Mouse (Mus musculus): ENCODE measurements at regions not wholly inside any gene's neighbourhood (a gene's known extent, or its start where the extent isn't known, plus 50 kb on each side); places are given as distances from the start of the nearest gene placed in this dataset.

- H3K4me3 ChIP-seq (ENCODE audit: low read depth, low read length): no peak overlapping the region
- H3K27ac ChIP-seq (ENCODE audit: insufficient read depth, low read depth, low read length): no peak overlapping the region
- H3K4me1 ChIP-seq (ENCODE audit: control insufficient read depth, insufficient read depth, insufficient read length, low read length): no peaks in the 10 kb centered on the region
- no peaks in the 10 kb centered on the region for H3K27me3 ChIP-seq (ENCODE audit: control insufficient read depth, insufficient read depth, low read length)
- TF ChIP-seq POLR2A (IDR thresholded peaks at IDR 0.05; ENCODE audit: low read depth, low read length) (no peak), CTCF (IDR thresholded peaks at IDR 0.05; ENCODE audit: extremely low read depth, insufficient read length, insufficient replicate concordance, low read depth, low read length) (peak; percentile 49; the same call in 1 of the 2 replicates)
- WGBS: 15% methylated on average over 9 of the region's 9 CpGs
- H3K36me3 ChIP-seq (ENCODE audit: control insufficient read depth, insufficient read depth, low read length): no peaks in the 10 kb centered on the region
Observed at GRCm38 (mm10) chr1:77972301-77972717, 224.6 kb downstream of the Pax3 start.

- WGBS: 32% methylated on average over 3 of the region's 3 CpGs
- Histone ChIP-seq H3K4me1 (ENCODE audit: control insufficient read depth, insufficient read depth, insufficient read length, low read length) (no peaks in the 10 kb centered on the region), H3K27me3 (ENCODE audit: control insufficient read depth, insufficient read depth, low read length) (no peaks in the 10 kb centered on the region), H3K36me3 (ENCODE audit: control insufficient read depth, insufficient read depth, low read length) (no peaks in the 10 kb centered on the region), H3K4me3 (ENCODE audit: low read depth, low read length) (no peak overlapping the region), H3K27ac (ENCODE audit: insufficient read depth, low read depth, low read length) (no peak overlapping the region)
- TF ChIP-seq POLR2A (IDR thresholded peaks at IDR 0.05; ENCODE audit: low read depth, low read length): no peak
- TF ChIP-seq CTCF (IDR thresholded peaks at IDR 0.05; ENCODE audit: extremely low read depth, insufficient read length, insufficient replicate concordance, low read depth, low read length): no peak
Observed at GRCm38 (mm10) chr1:77964656-77965335, 232.1 kb downstream of the Pax3 start.

- Histone ChIP-seq H3K4me1 (ENCODE audit: control insufficient read depth, insufficient read depth, insufficient read length, low read length) (no peaks in the 10 kb centered on the region), H3K36me3 (ENCODE audit: control insufficient read depth, insufficient read depth, low read length) (no peaks in the 10 kb centered on the region), H3K27ac (ENCODE audit: insufficient read depth, low read depth, low read length) (no peak overlapping the region), H3K27me3 (ENCODE audit: control insufficient read depth, insufficient read depth, low read length) (no peaks in the 10 kb centered on the region), H3K4me3 (ENCODE audit: low read depth, low read length) (no peak overlapping the region)
- no peak for TF ChIP-seq CTCF (IDR thresholded peaks at IDR 0.05; ENCODE audit: extremely low read depth, insufficient read length, insufficient replicate concordance, low read depth, low read length)
- 51% methylated on average over 1 of the region's 1 CpGs for whole genome bisulfite sequencing
Observed at GRCm38 (mm10) chr1:77959309-77959708, 237.6 kb downstream of the Pax3 start.

GRCm38 (mm10) chr1:77957156-77957767 is 239.7 kb downstream of the Pax3 start:
- H3K27me3 ChIP-seq (ENCODE audit: control insufficient read depth, insufficient read depth, low read length): no peaks in the 10 kb centered on the region
- H3K4me1 ChIP-seq (ENCODE audit: control insufficient read depth, insufficient read depth, insufficient read length, low read length): no peaks in the 10 kb centered on the region
- no peaks in the 10 kb centered on the region for H3K36me3 ChIP-seq (ENCODE audit: control insufficient read depth, insufficient read depth, low read length)
- TF ChIP-seq POLR2A (IDR thresholded peaks at IDR 0.05; ENCODE audit: low read depth, low read length) (no peak), CTCF (IDR thresholded peaks at IDR 0.05; ENCODE audit: extremely low read depth, insufficient read length, insufficient replicate concordance, low read depth, low read length) (no peak)
- WGBS: 57% methylated on average over 8 of the region's 8 CpGs
- no peak overlapping the region for H3K27ac ChIP-seq (ENCODE audit: insufficient read depth, low read depth, low read length)
- H3K4me3 ChIP-seq (ENCODE audit: low read depth, low read length): no peak overlapping the region

- WGBS: 76% methylated on average over 2 of the region's 2 CpGs
- Histone ChIP-seq H3K4me3 (ENCODE audit: low read depth, low read length) (no peak overlapping the region), H3K27ac (ENCODE audit: insufficient read depth, low read depth, low read length) (no peak overlapping the region), H3K4me1 (ENCODE audit: control insufficient read depth, insufficient read depth, insufficient read length, low read length) (no peaks in the 10 kb centered on the region), H3K27me3 (ENCODE audit: control insufficient read depth, insufficient read depth, low read length) (no peaks in the 10 kb centered on the region), H3K36me3 (ENCODE audit: control insufficient read depth, insufficient read depth, low read length) (no peaks in the 10 kb centered on the region)
- TF ChIP-seq POLR2A (IDR thresholded peaks at IDR 0.05; ENCODE audit: low read depth, low read length): no peak
- no peak for TF ChIP-seq CTCF (IDR thresholded peaks at IDR 0.05; ENCODE audit: extremely low read depth, insufficient read length, insufficient replicate concordance, low read depth, low read length)
Observed at GRCm38 (mm10) chr1:77947894-77948293, 249.0 kb downstream of the Pax3 start.

GRCm38 (mm10) chr1:77944327-77944645 is 252.6 kb downstream of the Pax3 start:
- Histone ChIP-seq H3K4me3 (ENCODE audit: low read depth, low read length) (no peak overlapping the region), H3K36me3 (ENCODE audit: control insufficient read depth, insufficient read depth, low read length) (no peaks in the 10 kb centered on the region), H3K27ac (ENCODE audit: insufficient read depth, low read depth, low read length) (no peak overlapping the region), H3K4me1 (ENCODE audit: control insufficient read depth, insufficient read depth, insufficient read length, low read length) (no peaks in the 10 kb centered on the region), H3K27me3 (ENCODE audit: control insufficient read depth, insufficient read depth, low read length) (no peaks in the 10 kb centered on the region)
- no peak for TF ChIP-seq CTCF (IDR thresholded peaks at IDR 0.05; ENCODE audit: extremely low read depth, insufficient read length, insufficient replicate concordance, low read depth, low read length)
- no peak for TF ChIP-seq POLR2A (IDR thresholded peaks at IDR 0.05; ENCODE audit: low read depth, low read length)
- WGBS: 80% methylated on average over 2 of the region's 2 CpGs

GRCm38 (mm10) chr1:77943633-77944326 is 253.2 kb downstream of the Pax3 start:
- Histone ChIP-seq H3K27ac (ENCODE audit: insufficient read depth, low read depth, low read length) (no peak overlapping the region), H3K36me3 (ENCODE audit: control insufficient read depth, insufficient read depth, low read length) (no peaks in the 10 kb centered on the region), H3K27me3 (ENCODE audit: control insufficient read depth, insufficient read depth, low read length) (no peaks in the 10 kb centered on the region), H3K4me3 (ENCODE audit: low read depth, low read length) (no peak overlapping the region), H3K4me1 (ENCODE audit: control insufficient read depth, insufficient read depth, insufficient read length, low read length) (no peaks in the 10 kb centered on the region)
- TF ChIP-seq CTCF (IDR thresholded peaks at IDR 0.05; ENCODE audit: extremely low read depth, insufficient read length, insufficient replicate concordance, low read depth, low read length) (no peak), POLR2A (IDR thresholded peaks at IDR 0.05; ENCODE audit: low read depth, low read length) (no peak)
- WGBS: 77% methylated on average over 14 of the region's 14 CpGs
